Mouse (Mus musculus) liver, embryonic 14.5 days (tissue): ENCODE measurements around the gene Ncaph2.

Experiments used
- CTCF ChIP-seq: IDR thresholded peaks from 2 replicates; pipeline ENCODE4 v1.5.1; 2016; ENCODE audit warnings: antibody characterized with exemption, low read depth, control low read depth
- EP300 ChIP-seq: IDR thresholded peaks from 2 replicates; pipeline ENCODE4 v1.6.1; 2016; ENCODE audit warnings: antibody characterized with exemption, low read depth

DNA sequence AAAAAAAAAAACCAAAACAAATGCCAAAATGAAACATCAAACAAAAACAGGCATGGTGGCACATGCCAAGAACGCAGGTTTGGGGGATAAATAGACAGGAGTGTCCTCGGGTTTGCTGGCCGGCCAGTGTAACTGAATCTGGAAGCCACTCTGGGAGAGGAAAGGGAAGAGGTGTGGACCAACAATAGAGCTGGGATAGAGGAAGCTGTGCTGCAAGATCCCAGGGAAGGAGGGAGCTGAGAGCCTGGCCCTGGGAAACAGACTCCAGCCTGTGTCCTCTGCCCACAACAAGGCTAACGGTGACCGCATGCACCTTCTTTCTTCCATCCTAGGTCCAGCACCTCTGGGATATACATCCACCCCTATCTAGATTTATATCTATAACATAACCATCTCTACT is 5.1 kb upstream of the Ncaph2 start:
- TF ChIP-seq CTCF (no peak), EP300 (no peak)
